Mouse (Mus musculus): ENCODE results near the gene Pah. TPM values are rescaled to one million over a fixed set of nuclear protein-coding genes. Genes with fewer than 3 reads are reported as not detected.

Gene Pah
- not detected for total RNA-seq (2021)
- long read RNA-seq, experiment 1, result 0 reads
- long read RNA-seq, experiment 2, result 0 reads

DNA sequence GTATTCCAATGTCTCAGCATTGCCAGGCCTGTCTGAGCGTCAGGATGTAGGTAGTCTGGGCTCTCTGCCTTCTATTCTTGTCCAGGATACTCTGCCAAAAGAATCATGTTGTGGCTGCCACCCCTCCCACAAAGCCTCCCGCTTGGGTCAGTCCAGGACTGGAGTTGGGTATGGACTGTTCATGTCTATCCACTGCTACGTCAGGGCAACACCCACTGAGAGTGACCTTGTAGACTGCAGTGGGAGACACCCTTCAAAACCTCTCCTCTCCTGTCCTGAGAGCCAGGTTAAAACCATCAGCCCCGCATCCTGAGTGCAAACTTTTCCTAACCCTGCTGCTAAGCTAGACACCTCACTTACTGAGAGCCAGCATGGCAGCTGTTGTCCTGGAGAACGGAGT is at the start of gene Pah:
Gene Pah (plus strand): TSS at position 150 of the 400 bp plus-strand sequence.
- no peak for DNase-seq

GRCm38 (mm10) chr10:87473475-87474131 is 48.0 kb upstream of the Pah start:
- no peak for DNase-seq

GRCm38 (mm10) chr10:87474971-87475370 is 46.6 kb upstream of the Pah start:
- DNase-seq, result no peak

GRCm38 (mm10) chr10:87477895-87478294 is 43.7 kb upstream of the Pah start:
- DNase-seq, result no peak

- no peak for DNase-seq
Measured at GRCm38 (mm10) chr10:87484831-87485720, 36.5 kb upstream of the Pah start.

DNA sequence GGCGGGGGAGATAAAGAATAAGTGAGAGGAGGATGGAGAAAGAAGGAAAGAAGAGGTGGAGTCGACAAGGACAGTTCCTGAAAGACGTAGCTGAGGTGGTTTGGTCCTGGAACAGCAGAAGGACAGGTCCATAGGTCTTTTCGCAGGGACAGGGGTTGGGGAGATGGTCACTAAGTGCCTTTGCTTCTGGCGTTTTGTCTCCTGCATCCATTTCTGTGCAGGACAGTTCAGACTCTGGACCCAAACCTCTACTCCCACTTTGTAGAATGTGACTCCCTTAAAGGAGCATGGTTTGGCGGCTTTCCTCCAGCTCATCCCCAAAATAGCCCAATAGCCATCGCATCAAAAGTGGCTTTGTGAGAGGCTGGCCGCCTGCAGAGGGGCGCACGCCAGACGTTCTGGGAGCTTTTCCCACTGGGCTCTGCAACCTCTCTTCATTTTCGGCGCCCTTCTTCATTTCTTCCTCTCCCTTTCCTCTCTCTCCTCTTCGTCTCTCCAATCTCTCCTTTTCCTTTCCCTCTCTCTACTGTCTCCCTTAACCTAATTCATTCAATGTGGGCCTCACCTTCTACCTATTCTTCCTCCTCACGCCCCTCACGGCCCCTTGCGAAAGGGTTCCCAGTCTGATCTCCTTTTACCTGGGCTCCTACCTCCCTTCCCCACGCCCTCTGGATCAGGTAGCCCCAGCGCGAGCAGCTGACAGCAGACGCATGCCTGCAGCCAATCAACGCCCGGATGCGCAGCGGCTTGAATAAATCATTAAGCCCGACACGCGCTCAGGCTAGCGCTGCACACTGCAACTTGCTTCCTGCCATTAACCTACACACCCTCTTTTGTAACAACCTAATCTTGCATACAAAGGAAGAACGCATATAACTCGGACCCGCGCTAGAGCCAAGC is 35.6 kb upstream of the Pah start:
- no peak for DNase-seq

GRCm38 (mm10) chr10:87488429-87489145 is 33.0 kb upstream of the Pah start:
- DNase-seq, result no peak

GRCm38 (mm10) chr10:87489246-87490009 is 32.2 kb upstream of the Pah start:
- no peak for DNase-seq

GRCm38 (mm10) chr10:87490328-87490727 is 31.3 kb upstream of the Pah start:
- no peak for DNase-seq

GRCm38 (mm10) chr10:87491485-87492040 is 30.0 kb upstream of the Pah start:
- no peak for DNase-seq

GRCm38 (mm10) chr10:87492332-87492660 is 29.3 kb upstream of the Pah start:
- no peak for DNase-seq

- peak; percentile 28 for DNase-seq
Measured at GRCm38 (mm10) chr10:87492661-87493551, 28.7 kb upstream of the Pah start.

DNA sequence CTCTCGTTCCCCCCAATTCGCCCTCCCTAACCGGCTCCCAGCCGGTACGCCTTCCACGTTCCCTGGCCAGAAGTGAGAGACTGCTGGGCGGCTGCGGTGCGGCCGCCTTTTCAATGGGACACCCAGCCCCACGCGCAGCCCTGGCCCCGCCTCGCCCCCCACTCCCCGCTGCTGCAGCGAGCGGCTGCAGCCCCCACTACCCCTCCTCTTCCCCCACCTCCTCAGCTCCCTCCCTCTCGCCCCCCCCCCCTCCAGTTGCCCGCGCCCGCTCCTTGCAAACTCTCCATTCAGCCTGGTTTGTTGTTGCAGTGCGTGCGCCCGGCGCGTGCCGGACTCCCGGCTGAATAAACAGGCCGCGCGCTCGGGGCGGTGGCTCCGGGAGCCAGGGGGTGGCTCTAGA is 28.0 kb upstream of the Pah start, which contains the start of gene Ascl1:
Gene Ascl1 (minus strand): TSS at position 85 of the 400 bp plus-strand sequence.
- no peak for DNase-seq

DNA sequence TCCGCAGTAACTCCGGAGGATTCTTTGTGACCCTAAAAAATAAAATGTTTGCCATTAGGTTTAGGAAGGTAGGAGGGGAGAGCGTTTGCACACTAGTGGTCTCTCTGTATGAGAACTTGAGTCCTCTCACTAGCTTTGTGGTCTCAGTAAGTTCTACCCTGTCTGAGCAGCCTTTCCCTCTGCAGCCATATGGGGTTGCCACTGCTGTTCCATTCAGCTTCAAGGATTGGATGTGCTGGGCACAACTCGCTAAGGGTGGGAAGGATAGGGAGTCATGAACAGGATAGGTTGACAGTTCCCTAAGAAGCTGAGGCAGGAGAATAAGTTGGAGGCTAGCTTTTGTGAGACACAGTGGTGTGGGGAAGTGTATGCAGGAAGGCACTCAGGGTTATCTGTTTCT is 27.4 kb upstream of the Pah start:
- DNase-seq, result no peak

DNA sequence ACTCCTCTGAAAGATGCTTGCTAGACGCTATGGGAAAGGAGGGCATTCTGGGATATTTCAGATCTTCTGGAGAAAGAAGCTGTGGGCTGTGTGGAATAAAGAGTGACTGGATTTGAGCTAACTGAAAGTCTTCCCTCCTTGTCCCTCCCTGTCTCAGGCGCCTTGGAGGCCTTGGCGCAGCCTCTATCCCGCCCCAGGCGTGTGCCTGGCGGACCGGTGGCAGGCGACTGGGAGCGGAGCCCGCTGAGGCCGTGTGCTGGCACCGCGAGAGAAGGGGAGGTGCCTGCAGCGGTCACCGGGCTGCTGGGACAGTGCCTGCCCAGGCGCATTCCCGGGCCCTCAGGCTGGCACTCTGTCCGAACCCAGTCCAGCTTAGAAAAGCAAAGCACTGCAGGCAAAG is 27.0 kb upstream of the Pah start:
- peak; percentile 23 for DNase-seq

DNA sequence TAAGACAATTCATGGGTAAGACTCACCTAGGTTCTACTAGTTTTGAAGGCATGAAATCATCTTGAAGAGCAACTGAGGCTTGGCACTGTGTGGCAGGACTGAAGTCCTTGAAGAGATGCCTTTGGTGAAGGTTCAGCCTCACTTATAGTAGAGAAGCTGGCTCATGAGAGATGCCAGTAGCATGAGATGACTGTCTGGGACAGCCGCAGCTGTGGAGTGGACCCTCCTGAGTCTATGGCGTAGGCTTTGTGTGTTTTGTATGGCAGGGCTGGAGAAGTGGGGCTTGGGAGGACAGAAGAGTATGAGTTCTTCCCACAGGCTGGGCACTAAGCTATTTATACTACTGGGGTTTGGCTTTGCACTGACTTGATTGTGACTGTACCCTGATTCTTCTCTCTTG is 24.5 kb upstream of the Pah start:
- no peak for DNase-seq

GRCm38 (mm10) chr10:87500926-87501658 is 20.5 kb upstream of the Pah start:
- DNase-seq, result no peak

DNA sequence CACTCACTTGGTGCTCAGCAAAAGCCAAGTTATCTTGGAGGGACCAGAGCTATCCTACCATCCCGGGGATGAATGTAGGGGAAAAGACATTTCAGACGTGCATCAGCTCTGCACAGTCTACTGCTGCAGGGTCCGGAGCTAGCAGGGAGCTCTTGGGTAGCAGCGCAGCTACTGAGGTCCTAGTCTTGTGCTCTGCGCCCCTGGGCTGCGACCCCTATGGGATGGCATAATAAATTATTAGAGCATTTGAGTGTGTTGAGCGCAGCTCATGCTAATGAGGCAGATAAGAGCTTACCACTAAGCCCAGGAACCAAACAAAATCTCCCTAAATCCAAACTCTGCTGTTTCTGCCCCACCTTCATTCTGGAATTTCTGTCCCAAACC is 19.9 kb upstream of the Pah start:
- DNase-seq, result no peak

- DNase-seq, result no peak
Measured at GRCm38 (mm10) chr10:87502283-87502682, 19.3 kb upstream of the Pah start.

All from gastrocnemius, postnatal 25 days (tissue).